16 mouse cellular contexts compared by ENCODE assay signal in genomic region chr4:149218476-149218875, GRCm38 (mm10).
"Had no signal": no experiment of that assay in that cellular context is flagged by ENCODE, and none has a peak within 500 bp of the region (broad histone marks: within the 10 kb centered on the region; RNA-seq: fewer than 3 reads in every experiment).

No protein-coding gene starts in this region.

- H3K27me3 ChIP-seq: neural tube, embryonic 12.5 days; neural tube, embryonic 13.5 days; neural tube, embryonic 15.5 days; stomach, embryonic 15.5 days had no signal

- H3K9me3 ChIP-seq: neural tube, embryonic 12.5 days; neural tube, embryonic 13.5 days; neural tube, embryonic 15.5 days; stomach, embryonic 15.5 days had no signal

- H3K4me3 ChIP-seq: neural tube, embryonic 12.5 days; neural tube, embryonic 13.5 days; neural tube, embryonic 15.5 days; stomach, embryonic 15.5 days had no signal

- DNase-seq: retina, postnatal 1 day; right cerebral cortex, adult 18-20 months; right cerebral cortex, postnatal 14 days; right cerebral cortex, postnatal 25 days; spleen, adult 18-20 months; thymus, adult 18-20 months; thymus, adult 2 months; thymus, postnatal 14 days; thymus, postnatal 25 days; thymus, postnatal 36 days; thymus, postnatal 4 days had no signal

- H3K27ac ChIP-seq: neural tube, embryonic 12.5 days; neural tube, embryonic 13.5 days; neural tube, embryonic 15.5 days; stomach, embryonic 15.5 days; stomach, postnatal 0 days had no signal

- H3K9ac ChIP-seq: neural tube, embryonic 12.5 days; neural tube, embryonic 13.5 days; neural tube, embryonic 15.5 days; stomach, embryonic 15.5 days had no signal

- H3K4me2 ChIP-seq: neural tube, embryonic 12.5 days; neural tube, embryonic 13.5 days; neural tube, embryonic 15.5 days; stomach, embryonic 15.5 days had no signal
